Mouse (Mus musculus): ENCODE measurements around the gene Olfr898.

- no peak for TF ChIP-seq POLR2A (IDR thresholded peaks at IDR 0.05; ENCODE audit: borderline replicate concordance, control insufficient read depth, low read depth, low read length)
- no peak for TF ChIP-seq CTCF (IDR thresholded peaks at IDR 0.05; ENCODE audit: control insufficient read depth, insufficient read depth, low read length)
Observed at GRCm38 (mm10) chr9:38366596-38366995, 18.4 kb downstream of the Olfr898 start, which contains the start of gene Olfr250.

Measured in bone marrow, adult 2 months (tissue).